Mouse (Mus musculus): ENCODE measurements around the gene Naaladl1.

Gene Naaladl1

DNA sequence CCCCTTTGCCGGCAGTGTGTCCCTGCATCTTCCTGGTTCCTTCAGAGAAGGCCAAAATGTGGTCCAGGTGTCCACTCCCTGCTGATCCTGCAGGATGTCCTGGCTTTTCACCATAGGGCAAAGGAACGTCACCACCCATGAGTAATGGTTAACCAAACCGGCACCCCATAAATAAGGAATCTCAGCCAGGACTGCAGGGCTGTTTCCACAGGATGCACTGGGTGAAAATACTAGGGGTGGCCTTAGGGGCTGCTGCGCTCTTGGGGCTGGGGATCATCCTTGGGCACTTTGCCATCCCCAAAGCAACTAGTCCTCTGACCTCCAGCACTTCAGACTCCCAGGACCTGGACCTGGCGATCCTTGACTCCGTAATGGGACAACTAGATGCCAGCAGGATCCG is at the start of gene Naaladl1:
Naaladl1 (plus strand) TSS at position 197 of the 400 bp plus-strand sequence.
- no peak for DNase-seq (ENCODE audit: low read depth, low spot score)

DNA sequence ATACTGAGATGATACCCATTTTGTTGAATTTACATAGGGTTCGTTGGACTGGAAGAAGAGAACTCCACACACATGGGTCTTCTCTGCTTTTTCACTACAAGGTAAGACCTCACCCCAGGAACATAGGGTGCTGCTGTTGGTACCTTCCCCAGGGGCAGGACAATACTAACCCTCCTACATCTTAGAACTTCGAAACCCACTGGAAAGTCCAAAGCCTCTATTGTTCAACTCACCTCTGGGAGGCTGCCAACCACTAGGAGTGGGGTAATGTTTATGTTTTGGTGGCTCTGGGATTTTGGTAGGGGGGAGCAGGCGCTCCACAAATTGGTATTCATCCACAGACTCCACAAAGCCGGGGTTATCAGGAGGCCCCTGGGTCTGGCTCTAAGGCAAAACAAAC is 48.9 kb upstream of the Naaladl1 start:
- DNase-seq (ENCODE audit: low read depth, low spot score) = no peak

DNA sequence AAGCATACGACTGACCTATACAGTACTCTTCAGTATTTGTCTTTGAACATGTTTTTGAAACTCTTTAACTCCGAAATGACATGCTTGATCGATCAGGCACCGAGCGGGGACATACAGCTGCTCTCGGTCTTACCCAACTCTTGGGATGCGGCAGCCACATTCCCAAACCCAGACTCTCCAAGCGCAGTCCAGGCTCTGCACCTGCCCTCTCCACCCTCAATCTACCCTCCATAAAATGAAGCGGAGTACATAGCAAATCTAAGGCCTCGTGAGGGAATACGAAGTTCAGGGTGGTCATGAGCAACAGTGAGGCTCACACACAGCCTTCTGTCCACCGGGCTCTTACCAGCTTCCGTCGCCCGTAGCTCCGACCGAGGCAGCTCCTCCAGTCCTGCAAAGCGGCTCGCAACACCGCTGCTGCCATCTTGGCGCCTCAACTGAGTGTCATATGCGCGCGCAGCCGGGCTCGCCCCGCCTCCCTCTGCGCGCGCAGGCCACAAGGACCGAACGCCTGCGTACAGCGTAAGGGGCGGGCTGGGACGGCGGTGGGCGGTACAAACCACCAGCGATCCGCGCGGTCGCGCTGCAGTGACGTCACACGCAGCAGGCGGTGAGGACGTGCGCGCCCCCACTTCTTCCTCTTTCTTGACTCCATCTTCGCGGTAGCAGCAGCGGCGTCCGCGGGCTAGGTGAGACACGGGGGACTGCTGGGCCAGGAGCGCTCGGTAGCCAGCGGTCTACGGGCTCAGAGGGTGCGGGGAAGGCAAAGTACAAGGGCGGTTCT is 48.1 kb upstream of the Naaladl1 start, which contains the start of the genes Mrpl49 and Fau:
Mrpl49 (minus strand) TSS at position 473 of the 784 bp plus-strand sequence.
Fau (plus strand) TSS at position 532 of the 784 bp plus-strand sequence.
- DNase-seq (ENCODE audit: low read depth, low spot score) = peak; percentile 97

DNA sequence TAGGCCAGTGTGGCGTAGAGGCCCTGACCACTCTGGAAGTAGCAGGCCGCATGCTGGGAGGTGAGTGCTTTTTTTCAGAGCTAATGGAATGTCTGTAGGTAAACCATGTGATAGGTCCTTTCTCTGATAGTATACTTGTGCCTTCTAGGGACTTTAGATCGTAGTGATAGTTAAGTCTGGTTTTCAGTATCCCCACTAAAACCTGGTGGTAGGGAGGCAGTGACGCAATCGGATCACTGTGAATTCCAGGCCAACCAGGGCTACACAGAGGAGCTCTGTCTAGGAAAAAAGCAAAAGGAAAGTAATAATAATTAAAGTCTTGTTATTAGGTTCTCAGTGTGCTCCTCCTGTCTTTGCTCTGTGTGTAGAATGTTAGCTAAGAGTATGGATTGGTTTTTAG is 47.1 kb upstream of the Naaladl1 start:
- DNase-seq (ENCODE audit: low read depth, low spot score) = no peak

DNA sequence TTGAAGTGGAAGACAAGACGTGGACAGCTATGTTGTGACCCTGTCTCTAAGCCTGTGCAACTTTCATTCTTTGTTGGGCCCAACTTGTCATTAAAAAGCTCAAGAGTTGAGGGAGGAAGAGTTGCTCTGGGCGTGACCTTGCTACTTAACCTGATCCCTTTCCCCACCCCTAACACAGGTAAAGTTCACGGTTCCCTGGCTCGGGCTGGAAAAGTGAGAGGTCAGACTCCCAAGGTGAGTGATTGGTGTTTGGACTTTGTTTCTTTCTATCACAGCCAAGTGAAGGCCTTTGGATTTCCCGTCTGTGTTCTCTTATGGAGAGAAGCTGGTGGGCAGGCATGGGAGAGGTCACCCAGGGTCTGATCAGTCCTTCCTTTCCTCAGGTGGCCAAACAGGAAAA is 46.6 kb upstream of the Naaladl1 start:
- no peak for DNase-seq (ENCODE audit: low read depth, low spot score)

DNA sequence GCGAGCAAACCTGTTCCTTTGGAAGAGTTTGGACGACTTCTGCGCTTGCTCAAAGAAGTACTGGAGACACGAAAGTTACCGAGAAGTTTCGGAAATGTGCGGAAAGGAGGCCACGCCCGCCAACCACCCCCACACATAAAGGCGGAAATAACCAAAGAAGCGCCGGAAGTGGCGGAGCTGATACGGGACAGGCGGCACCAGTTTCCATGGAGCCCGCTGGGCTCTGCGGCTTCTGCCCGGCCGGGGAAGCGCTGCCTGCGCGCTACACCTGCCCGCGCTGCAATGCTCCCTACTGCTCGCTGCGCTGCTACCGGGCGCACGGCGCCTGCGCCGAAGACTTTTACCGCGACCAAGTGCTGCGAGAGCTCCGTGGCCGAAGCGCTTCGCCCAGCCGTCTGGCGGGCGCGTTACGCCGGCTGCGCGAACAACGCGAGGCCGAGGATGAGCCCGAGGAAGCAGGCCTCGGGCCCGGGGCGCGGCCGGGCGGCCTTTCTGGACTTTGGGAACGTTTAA is 44.5 kb upstream of the Naaladl1 start, which contains the start of gene Znhit2:
Znhit2 (plus strand) TSS at position 172 of the 513 bp plus-strand sequence.
- DNase-seq (ENCODE audit: low read depth, low spot score) = peak; percentile 89

DNA sequence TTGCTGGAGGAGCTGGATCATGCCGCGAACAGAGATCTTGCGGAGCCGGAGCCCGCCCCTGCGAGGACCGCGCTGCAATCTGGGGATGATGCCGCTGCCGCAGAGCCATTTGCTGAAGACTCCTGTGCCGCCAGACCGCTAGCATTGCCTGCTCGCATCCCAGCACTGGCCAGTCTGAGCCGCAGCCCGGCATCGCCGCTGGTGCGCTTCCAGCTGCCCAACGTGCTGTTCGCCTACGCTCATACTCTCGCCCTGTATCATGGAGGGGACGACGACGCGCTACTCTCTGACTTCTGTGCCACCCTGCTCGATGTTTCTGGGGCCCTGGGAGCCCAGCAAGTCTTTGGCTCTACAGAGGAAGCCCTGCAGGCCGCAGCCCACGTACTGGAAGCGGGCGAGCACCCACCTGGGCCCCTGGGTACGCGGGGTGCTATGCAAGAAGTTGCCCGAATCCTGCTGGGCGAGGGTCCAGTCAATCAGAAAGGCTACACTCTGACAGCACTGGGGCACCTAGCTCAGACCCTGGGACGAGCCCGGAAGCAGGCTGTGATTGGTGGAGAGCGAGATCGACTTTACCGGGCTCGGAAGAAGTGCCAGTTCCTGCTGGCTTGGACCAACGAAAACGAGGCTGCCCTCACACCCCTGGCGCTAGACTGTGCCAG is 43.8 kb upstream of the Naaladl1 start:
- DNase-seq (ENCODE audit: low read depth, low spot score) = no peak

DNA sequence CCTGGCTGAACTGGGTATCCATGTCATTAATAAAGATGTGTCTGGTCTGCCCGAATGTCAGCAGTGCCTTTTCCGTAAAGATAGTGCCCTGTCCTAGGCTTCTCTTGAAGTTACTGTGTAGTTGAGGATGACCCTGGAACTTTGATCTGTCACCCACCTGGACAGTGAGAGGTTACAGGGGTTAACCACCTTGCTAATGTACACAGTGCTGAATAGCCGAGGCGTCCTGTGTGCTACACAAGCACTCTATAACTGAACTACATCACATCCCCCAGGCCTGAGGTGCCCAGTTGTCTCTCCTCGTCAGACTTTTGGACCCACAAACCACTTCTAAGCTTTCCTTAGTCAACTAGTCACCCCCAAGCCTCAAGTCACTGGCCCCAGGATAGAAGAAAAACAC is 43.2 kb upstream of the Naaladl1 start:
- DNase-seq (ENCODE audit: low read depth, low spot score) = no peak

DNA sequence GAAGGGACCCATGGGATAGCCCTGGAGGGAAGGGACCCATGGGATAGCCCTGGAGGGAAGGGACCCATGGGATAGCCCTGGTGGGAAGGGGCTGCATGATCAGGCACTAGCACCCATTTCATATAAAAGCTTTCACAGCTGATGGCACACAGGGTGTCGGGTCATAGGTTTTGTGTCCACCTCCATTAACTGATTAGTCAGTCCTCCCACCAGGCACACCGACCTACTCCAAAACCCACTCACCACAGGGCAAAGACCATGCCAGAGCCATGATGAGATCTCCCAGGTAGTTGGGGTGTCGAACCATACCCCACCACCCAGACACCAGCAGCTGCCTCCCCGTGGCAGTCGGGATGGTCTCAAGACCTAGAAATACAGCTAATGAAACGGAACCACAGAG is 42.5 kb upstream of the Naaladl1 start:
- DNase-seq (ENCODE audit: low read depth, low spot score) = no peak

DNA sequence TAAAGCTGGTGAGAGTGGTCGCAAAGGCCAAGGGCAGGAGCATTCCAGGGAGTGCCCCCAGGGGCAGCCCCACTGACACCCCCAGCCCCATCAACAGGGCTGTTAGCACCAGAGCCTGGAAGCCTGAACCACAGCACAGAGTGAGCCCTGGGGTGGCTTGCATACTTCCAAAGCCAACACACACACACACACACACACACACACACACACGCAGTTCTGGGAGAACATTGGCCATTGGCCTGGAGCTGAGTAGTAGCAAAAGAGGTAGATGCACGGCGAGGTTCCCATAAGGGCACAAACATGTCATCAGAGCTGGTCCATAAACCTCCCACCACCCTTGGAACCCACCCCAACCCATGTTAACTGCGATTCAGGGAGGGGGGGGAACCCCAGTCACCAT is 39.0 kb upstream of the Naaladl1 start:
- DNase-seq (ENCODE audit: low read depth, low spot score) = no peak

DNA sequence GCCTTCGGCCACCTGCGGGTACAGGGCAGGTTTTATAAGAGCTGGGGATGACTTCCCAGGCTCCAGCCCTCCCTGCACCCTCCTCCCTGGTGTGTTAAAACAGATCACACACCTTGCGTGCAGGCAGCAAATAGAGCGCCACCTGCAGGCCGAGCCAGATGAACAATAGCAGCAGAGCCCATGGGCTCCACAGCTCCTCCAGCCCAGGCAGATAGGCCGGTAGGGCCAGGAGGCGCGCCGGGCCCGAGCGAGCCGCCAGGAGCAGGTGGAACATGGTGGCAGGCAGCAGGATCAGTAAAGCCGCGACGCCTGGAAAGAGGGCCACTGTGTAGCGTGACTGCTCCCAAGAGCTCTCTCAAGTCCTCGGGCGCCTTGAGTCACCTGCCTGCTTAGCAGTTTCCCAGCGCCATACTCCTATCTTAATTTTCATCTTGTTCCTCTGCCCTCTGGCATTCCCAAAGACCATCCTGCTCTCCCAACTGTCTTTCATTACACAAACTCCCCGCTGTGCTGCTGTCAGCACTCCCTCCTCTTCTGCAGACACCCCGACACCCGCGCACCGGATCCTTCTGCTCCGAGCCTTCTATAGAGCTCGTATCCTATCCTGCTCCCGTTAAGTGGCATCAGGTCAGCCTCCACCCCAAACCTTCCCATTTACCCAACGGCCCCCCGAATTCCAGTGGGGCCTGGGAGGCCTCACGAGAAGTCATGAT is 38.4 kb upstream of the Naaladl1 start:
- DNase-seq (ENCODE audit: low read depth, low spot score) = no peak

DNA sequence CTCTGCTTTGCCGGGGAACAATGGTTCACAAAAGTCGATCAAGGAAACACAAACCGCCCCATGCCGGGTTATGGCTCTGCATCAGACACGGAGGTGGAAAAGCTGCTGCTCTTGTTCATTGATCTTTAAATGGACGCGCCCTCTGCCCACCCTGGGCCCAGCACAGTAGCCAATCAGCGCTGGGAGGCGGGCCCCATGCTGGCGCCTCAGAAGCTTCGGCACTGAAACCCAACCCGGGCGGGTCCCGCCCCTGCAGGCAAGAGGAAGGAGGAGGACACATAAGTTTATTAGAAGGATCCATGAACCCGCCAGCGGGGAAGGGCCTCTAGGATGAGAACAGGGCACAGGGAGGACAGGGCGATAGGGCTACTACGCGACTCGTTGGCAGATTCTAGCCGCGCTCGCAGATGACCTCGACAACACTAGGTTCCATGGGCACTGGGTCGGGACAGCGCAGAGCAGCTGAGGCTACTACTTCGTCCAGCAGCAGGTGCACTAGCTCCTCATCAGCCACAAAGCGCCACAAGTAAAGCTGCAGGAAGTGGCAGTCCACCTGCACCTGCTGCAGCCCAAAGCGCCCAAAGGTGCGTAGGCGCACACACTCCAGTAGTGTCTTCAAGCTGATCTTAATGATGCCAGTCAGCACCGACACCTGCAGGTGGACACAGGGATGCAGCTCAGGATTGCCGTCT is 37.7 kb upstream of the Naaladl1 start, which contains the start of gene Tm7sf2:
Tm7sf2 (minus strand) TSS at position 650 of the 692 bp plus-strand sequence.
- DNase-seq (ENCODE audit: low read depth, low spot score) = peak; percentile 85

DNA sequence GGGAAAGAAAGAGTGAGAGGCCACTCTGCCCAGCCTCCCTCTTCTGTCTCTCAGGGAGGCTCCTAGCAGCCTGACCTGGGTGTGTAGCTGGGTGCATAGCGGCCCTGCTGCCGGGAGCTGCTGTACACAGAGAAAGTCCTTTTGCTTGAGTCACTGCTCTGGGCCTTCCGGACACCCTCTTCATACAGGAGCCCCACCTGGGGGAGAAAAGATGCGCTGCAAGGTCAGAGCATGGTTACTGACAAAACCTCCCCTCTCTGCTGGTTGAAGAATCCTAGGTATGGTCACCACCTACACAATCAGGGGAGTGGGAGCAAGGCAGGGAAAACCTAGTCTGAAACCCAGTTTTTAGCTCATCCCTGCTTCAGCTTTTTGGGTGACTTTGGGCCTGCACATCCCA is 36.6 kb upstream of the Naaladl1 start:
- no peak for DNase-seq (ENCODE audit: low read depth, low spot score)

DNA sequence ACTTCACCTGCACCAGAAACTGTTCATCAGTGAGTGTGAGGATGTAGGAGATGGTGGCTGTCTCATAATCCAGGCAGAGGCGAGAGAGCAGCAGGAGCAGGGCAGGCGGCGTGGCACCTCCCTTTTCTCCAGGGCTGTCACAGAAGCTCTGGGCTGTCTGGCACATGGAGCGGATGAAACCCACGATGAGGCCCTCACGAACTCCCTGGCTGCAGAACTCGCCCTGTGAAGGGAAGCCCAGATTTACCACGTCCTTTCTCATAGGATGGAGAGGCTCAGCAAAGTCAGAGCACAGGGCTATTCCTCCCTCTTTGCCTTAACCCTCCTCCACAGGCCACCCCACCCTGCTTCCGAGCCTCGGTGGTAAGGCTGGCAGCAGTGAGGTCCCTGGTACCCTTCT is 35.7 kb upstream of the Naaladl1 start:
- DNase-seq (ENCODE audit: low read depth, low spot score) = no peak

DNA sequence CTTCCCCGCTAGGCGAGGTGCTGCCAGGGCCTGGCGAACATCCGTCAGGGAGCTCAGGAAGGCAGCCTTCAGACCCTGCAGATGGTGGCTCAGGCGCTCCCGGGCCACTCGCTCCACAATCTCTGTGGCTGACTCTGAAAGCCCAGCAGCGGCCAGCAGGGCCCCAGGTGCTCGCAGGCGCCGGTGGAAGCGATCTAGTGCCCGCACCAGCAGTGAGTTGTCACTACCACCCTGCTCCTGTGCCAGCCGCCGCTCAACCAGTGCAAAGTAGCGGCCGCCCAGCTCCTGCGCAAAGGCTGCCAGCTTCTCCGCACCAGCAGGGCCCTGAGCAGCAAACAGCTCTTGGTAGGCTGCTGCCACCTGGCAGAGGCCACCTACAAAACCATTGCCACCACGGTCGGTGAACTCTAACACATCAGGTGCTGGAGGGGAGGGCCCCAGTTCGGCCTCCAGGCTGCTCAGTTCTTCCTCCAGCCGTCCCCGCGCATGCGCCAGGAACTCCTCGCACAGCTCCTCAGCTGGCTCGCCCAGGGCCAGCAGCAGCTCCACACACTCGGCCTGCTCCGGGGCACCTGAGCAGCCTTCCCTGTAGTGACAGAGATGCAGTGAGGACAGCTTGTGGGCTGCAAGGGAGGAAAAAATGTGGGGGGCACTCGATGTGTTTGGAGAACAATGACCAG is 34.9 kb upstream of the Naaladl1 start:
- no peak for DNase-seq (ENCODE audit: low read depth, low spot score)

DNA sequence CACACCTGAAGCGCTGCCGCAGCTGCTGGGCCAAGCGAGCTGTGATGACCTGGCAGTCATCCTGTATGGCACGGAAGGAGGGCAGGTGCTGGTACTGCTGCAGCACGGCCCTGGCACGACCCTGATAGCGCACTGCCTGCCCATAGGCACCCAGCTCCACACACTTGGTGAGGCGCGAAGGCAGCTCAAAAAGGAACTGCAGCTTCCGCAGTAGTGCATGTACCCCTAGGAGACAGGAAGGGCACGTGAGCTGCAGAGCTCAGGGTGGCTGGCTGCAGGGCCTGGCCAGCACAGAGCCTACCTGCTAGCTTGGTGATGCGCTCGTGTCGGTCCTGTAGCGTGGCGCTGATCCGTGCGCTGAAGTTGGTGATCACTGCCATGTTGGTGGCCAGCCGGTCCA is 34.3 kb upstream of the Naaladl1 start:
- no peak for DNase-seq (ENCODE audit: low read depth, low spot score)

DNA sequence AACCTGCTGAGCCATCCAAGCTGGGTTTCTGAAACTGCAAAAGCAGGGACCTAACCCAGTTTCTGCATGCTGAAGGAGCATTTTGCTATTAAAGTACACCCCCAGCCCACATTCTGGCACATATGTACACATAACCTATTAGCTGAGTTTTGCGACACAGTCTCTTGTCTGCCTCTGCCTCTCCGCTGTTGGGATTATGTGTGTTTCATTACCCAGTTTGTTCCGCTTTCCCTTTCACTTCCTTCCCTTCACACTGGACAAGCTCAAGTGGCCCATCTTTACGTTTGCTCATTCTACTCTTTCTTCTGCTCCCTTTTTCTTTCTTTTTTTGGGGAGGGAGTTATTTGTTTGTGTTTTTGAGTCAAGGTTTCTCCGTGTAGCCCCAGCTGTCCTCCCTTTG is 31.7 kb upstream of the Naaladl1 start:
- no peak for DNase-seq (ENCODE audit: low read depth, low spot score)

DNA sequence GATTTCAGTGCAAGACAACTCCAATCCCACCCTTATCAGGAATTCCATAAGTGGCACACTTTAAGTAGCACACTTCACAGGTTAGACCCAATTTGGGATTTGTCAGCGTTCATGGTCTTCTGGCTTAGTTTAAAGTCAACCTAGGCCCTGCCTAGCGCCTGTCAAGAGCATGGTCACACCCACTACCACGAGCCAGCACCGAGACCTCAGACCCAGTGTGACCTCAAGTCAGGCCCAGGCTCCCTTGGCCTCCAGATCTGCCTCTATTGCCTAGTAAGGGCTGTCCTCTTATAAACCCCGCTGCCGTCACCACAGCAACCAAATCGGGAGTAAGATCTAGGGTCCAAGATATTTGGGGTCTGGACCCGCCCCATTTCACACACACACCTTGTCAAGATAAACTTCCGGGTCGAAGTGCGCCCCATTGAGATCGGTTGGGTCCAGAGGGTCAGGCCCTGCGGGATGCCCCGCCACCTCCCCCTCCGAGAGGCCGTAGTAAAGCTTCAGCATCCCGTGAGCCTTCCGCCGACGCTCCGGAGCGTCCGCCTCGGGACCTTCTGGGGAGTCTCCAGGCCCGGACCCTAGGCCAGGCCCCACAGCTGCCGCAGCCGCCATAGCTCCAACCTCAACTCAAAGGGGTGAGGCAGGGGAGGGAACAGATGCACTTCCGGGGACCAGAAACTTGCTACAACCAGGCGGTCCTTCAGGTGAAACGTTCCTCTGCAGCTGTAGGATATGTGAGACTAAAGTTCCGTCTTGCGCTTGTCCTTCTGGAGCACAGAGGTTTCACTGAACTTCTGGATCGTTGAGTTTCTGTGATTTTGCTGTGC is 28.8 kb upstream of the Naaladl1 start, which contains the start of gene Vps51:
Vps51 (minus strand) TSS at position 668 of the 830 bp plus-strand sequence.
- DNase-seq (ENCODE audit: low read depth, low spot score) = peak; percentile 81

DNA sequence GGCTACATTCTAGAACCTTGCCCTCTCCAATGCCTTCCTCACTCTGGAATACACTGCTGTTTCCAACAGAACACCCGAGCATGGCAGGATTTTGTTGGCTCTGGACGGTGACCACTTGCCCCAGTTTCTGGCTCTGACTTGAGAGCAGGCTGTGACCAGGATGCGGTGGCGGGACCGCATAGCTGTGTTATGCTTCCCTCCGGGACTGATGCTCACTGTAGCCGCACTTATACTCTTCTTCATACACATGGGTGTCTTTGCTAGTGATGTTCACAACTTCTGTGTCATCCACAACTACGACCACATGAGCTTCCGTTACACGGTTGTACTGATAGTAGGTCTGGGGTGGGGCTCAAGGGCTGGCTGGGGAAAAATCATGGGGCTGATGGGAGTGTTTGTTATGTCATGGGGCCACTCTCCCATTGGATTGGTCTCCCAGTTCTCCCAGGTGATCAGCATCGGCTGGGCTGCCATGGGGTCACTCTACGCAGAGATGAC is 25.6 kb upstream of the Naaladl1 start, which contains the start of gene Tmem262:
Tmem262 (plus strand) TSS at position 51 of the 498 bp plus-strand sequence.
- DNase-seq (ENCODE audit: low read depth, low spot score) = no peak
